Mouse (Mus musculus) embryonic facial prominence, embryonic 11.5 days (tissue): ENCODE results near the gene Pvalb. TPM values are rescaled to one million over a fixed set of nuclear protein-coding genes. Genes with fewer than 3 reads are reported as not detected.

ENCODE experiments used
- ATAC-seq: fragments of 200-750 bp; cut with Nextera tagmentation; replicated peaks from 2 replicates; pipeline ENCODE4 v1.8.0; 2017; ENCODE audit warnings: low read depth; ENCODE audit not compliant: insufficient number of reproducible peaks, low FRiP score, low TSS enrichment
- DNase-seq: peaks from one replicate; pipeline ENCODE4 v3.0.0-alpha.2; 2015; ENCODE audit warnings: low spot score
- H3K27ac ChIP-seq: fragments of 300-500 bp; sonication (generic); replicated peaks from 2 replicates; pipeline ENCODE4 v1.5.1; 2014; ENCODE audit warnings: mild to moderate bottlenecking, low read depth, low read length, control low read depth
- H3K27me3 ChIP-seq: fragments of 300-500 bp; sonication (generic); 2 replicates; pipeline ENCODE4 v1.6.1; 2014; ENCODE audit warnings: mild to moderate bottlenecking, low read length, moderate library complexity, mixed read lengths; ENCODE audit not compliant: control insufficient read depth, insufficient read depth
- H3K36me3 ChIP-seq: fragments of 300-500 bp; sonication (generic); replicated peaks from 2 replicates; pipeline ENCODE4 v1.6.1; 2014; ENCODE audit warnings: low read depth, mild to moderate bottlenecking, low read length, moderate library complexity, mixed read lengths; ENCODE audit not compliant: control insufficient read depth, insufficient read depth
- H3K4me1 ChIP-seq: fragments of 300-500 bp; sonication (generic); 2 replicates; pipeline ENCODE4 v1.6.1; 2014; ENCODE audit warnings: low read length, mixed read lengths; ENCODE audit not compliant: control insufficient read depth, insufficient read depth
- H3K4me2 ChIP-seq: fragments of 300-500 bp; sonication (generic); 2 replicates; pipeline ENCODE4 v1.6.1; 2014; ENCODE audit warnings: low read depth, mild to moderate bottlenecking, control low read depth, low read length, moderate library complexity
- H3K4me3 ChIP-seq: fragments of 300-500 bp; sonication (generic); 2 replicates; pipeline ENCODE4 v1.5.1; 2014; ENCODE audit warnings: low read depth, low read length, control low read depth
- H3K9ac ChIP-seq: fragments of 300-500 bp; sonication (generic); replicated peaks from 2 replicates; pipeline ENCODE4 v1.6.1; 2014; ENCODE audit warnings: mild to moderate bottlenecking, control low read depth, low read length
- H3K9me3 ChIP-seq: fragments of 300-500 bp; sonication (generic); replicated peaks from 2 replicates; pipeline ENCODE4 v1.6.1; 2016; ENCODE audit warnings: mild to moderate bottlenecking, low read length, inconsistent platforms, mixed read lengths; ENCODE audit not compliant: control insufficient read depth
- WGBS: fragments of 180-500 bp; shearing (Covaris S2); extraction: QIAGEN DNeasy Blood & Tissue Kit; methylation state at CpG from one replicate; pipeline ENCODE4 v1.1.7; 2014; 5-methylcytosine and 5-hydroxymethylcytosine counted together
- polyA plus RNA-seq: library from polyadenylated mRNA; unstranded; fragments of >200 nt; fragmentation: Nextera tagmentation; extraction: Ambion mirVana; gene quantifications from 2 replicates; pipeline ENCODE4 v1.2.1, GENCODE M21; 2014

Gene Pvalb
- polyA plus RNA-seq, 1 experiment from 2014 or later, result not detected

DNA sequence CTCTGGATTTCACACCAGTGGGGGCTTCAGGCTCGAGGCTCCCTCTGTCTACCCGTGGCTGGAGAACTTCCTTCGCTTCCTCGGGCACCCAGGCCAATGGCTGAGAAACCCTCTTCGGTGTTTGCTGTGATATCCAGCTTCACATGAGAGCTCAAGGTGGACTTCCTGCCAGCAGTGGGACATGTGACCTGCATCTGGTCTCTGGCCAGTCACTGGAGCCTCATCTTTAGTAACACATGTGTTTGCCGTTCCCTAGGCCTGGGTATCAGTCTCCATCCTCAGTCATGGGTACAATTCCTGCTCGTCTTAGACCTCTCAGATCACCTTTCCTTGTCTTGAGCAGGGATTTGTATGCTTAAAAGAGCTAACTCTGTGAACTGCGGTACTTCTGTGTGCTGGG lies 36.9 kb upstream of the Pvalb start:
- WGBS, result 75% methylated on average over 8 of the region's 8 CpGs
- Histone ChIP-seq H3K4me3 (no peak overlapping the region), H3K4me1 (no peaks in the 10 kb centered on the region), H3K9ac (no peak overlapping the region), H3K27me3 (no peaks in the 10 kb centered on the region), H3K36me3 (no peaks in the 10 kb centered on the region), H3K9me3 (no peaks in the 10 kb centered on the region), H3K27ac (no peak overlapping the region), H3K4me2 (no peak overlapping the region)
- DNase-seq (no peak), ATAC-seq (no peak)

DNA sequence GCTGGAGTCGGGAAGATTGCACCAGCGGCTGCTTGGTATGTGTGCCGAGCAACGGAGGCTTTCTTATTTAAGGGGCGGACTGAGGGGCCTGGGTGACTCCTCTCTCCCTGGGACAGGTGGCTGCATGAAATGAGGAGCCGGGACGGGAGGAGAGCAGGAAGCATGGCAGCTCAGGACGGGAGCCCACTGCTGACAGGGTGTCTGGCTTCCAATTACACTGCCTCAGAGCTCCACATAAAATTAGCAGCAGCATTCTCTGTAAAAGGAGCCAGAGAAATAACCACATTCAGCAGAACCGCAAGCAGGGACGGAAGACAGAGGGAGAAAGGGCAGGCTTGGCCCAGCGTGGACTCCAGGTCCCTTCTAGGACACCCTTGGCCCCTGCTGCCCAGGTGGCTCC lies 35.1 kb upstream of the Pvalb start:
- no peaks in the 10 kb centered on the region for H3K4me1 ChIP-seq
- no peak overlapping the region for H3K27ac ChIP-seq
- WGBS, result 42% methylated on average over 11 of the region's 11 CpGs
- H3K9ac ChIP-seq, result no peak overlapping the region
- H3K4me2 ChIP-seq, result no peak overlapping the region
- H3K27me3 ChIP-seq, result no peaks in the 10 kb centered on the region
- ATAC-seq (no peak), DNase-seq (no peak)
- no peaks in the 10 kb centered on the region for H3K36me3 ChIP-seq
- H3K9me3 ChIP-seq, result no peaks in the 10 kb centered on the region
- H3K4me3 ChIP-seq, result no peak overlapping the region

DNA sequence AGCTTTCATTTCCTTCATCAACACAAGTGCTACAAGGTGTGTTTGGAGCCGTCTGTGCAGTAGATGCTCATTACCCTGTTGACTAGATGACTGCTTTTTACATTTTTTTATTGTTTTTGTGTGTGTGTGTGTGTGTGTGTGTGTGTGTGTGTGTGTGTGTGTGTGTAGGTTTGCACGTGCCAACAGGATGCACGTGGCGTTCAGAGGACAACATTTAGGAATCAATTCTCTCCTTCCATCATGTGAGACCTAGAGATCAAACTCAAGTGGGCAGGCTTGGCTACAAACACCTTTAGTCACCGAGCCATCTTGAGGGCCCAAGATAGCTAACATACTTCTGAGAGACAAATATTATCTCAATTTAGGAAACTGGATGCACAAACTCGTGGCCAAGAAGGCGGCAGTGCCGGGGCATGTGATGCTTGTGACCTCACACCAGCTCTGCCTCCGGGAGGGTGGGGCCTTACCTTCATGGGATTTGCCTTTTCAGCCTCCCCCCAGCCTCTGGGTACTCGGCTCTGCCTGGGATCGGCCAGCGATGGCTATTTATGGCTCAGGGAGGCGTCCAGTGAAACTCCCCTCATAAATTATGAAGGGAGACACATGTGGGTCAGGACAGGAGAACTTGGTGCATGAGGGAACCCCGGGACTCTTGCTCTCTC lies 33.9 kb upstream of the Pvalb start:
- no peak for ATAC-seq
- Histone ChIP-seq H3K9ac (no peak overlapping the region), H3K27ac (no peak overlapping the region), H3K4me3 (no peak overlapping the region), H3K9me3 (no peaks in the 10 kb centered on the region), H3K4me2 (no peak overlapping the region), H3K36me3 (no peaks in the 10 kb centered on the region), H3K4me1 (no peaks in the 10 kb centered on the region), H3K27me3 (no peaks in the 10 kb centered on the region)
- DNase-seq, result no peak
- 78% methylated on average over 14 of the region's 14 CpGs for WGBS

DNA sequence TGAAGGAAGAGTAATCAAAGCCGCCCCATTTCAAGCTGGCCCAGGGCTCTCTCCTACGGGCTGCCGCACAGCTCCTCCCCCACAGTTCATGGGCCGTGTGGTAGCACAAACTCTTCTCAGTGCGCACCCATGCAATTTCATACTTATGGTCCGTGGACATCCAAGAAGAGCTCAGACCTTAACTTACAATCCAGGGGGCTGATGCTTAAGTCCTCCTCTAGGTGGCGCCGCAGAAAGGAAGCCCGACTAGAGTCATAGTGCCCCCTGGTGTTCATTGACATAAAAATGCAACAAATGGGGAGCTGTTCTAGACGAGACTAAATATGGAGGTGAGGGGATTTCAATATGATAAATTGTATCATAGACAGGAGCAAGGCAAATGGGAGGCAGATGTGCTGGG lies 33.3 kb upstream of the Pvalb start:
- Histone ChIP-seq H3K9me3 (no peaks in the 10 kb centered on the region), H3K4me1 (no peaks in the 10 kb centered on the region), H3K4me3 (no peak overlapping the region), H3K4me2 (no peak overlapping the region), H3K36me3 (no peaks in the 10 kb centered on the region), H3K27ac (no peak overlapping the region), H3K9ac (no peak overlapping the region), H3K27me3 (no peaks in the 10 kb centered on the region)
- peak; percentile 86 for DNase-seq
- WGBS, result 23% methylated on average over 10 of the region's 10 CpGs
- ATAC-seq, result no peak

DNA sequence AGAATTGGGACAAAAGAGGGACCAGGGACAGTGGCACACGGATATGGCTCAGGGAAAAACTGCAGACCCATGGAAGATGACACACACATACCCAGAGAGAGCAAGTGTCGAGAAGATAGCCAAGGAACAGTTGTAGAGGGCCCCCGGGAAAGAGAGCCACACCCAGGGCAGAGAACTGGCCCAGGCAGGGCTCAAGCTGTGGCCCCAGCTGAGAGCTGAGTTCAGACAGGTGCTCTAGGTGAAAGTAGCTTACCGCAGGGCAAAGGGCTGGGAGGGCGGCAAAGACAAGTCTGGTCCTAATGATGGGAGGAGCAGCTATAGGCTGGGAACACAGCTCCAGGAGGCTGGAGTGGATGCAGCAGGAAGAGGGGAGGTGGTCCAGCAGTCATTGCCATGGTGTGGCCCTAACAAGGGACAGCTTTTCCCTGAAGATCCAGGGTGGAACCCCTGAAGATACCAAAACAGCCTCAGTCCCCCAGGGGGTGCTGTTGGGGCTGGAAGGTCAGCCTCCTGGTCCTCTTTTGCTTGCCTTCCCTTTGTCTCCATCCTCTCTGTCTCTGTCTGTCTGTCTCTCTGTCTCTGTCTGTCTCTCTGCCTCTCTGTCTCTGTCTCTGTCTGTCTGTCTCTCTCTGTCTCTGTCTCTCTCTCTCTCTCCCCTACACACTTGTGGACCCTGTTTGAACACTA lies 28.8 kb upstream of the Pvalb start:
- Histone ChIP-seq H3K36me3 (no peaks in the 10 kb centered on the region), H3K27me3 (no peaks in the 10 kb centered on the region), H3K9ac (no peak overlapping the region), H3K9me3 (no peaks in the 10 kb centered on the region), H3K4me1 (no peaks in the 10 kb centered on the region), H3K27ac (no peak overlapping the region), H3K4me3 (no peak overlapping the region), H3K4me2 (no peak overlapping the region)
- no peak for DNase-seq
- WGBS, result 76% methylated on average over 5 of the region's 5 CpGs
- ATAC-seq, result no peak

DNA sequence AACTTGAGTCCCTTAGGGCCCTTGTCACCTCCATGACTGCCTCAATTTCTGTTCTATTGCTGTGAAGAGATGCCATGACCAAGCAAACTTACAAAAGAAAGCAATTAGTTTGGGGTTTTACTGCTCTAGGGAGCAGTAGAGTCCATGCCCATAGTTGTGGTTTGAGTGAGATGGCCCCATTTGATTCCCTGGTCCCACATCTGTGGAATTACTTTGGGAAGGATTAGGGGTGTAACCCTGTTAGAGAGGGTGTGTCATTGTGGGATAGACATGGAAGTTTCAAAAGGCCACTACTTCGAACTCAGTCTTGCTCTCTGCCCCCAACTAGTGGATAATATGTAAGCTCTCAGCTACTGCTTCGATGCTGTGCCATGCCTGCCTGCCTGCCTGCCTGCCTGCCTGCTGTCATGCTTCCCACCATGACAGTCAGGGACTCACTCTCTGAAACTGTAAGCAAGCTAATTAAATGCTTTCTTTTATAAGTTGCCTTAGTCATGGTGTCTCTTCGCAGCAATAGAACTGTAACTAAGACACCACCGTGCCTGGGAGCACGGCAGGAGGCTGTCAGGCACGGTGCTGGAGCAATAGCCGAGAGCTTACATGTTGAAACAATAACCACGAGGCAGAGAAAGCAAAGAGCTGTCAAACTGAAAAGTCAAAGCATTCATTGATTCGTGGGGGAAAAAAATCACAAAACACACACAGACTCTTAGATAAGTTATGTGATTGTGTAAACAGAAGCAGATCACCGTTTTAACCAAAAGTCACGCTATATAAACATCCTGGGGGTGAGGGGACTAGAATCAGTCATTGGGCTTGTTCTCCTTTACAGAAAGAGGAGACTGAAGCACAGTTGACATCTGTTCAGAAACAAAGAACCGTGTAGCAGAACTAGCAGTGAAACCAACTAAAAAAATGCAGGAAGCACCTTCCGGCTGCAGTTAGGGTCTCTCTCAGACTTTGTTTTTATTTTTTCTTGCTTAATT lies 25.4 kb upstream of the Pvalb start:
- no peak overlapping the region for H3K4me3 ChIP-seq
- no peaks in the 10 kb centered on the region for H3K27me3 ChIP-seq
- H3K9me3 ChIP-seq, result no peaks in the 10 kb centered on the region
- no peak overlapping the region for H3K4me2 ChIP-seq
- no peak for ATAC-seq
- DNase-seq, result peak; percentile 45
- no peaks in the 10 kb centered on the region for H3K36me3 ChIP-seq
- no peak overlapping the region for H3K9ac ChIP-seq
- H3K27ac ChIP-seq, result no peak overlapping the region
- 25% methylated on average over 13 of the region's 13 CpGs for WGBS
- no peaks in the 10 kb centered on the region for H3K4me1 ChIP-seq

DNA sequence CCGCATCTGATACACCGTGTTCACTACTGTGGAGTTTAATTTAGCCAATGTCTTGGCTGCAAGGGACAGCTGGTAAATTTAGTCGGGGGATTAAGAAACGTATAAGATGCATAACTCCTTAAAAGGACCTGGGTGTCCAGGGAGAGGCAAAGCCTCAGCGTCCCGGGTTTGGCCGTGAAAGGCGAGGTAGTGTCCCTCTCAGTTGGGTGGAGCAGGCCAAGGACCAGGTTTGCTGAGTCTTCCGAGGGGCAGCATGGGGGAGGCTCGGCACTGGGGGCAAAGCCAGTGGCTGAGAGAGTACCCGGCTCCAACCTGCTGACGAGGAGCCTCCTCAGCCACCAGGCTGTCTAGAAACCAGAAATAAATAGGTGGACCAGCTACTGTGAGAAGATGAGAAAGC lies 21.6 kb upstream of the Pvalb start:
- H3K36me3 ChIP-seq, result no peaks in the 10 kb centered on the region
- H3K4me1 ChIP-seq, result no peaks in the 10 kb centered on the region
- DNase-seq, result no peak
- WGBS, result 86% methylated on average over 12 of the region's 12 CpGs
- no peak for ATAC-seq
- no peak overlapping the region for H3K9ac ChIP-seq
- H3K9me3 ChIP-seq, result no peaks in the 10 kb centered on the region
- no peaks in the 10 kb centered on the region for H3K27me3 ChIP-seq
- H3K4me3 ChIP-seq, result no peak overlapping the region
- no peak overlapping the region for H3K4me2 ChIP-seq
- H3K27ac ChIP-seq, result no peak overlapping the region

DNA sequence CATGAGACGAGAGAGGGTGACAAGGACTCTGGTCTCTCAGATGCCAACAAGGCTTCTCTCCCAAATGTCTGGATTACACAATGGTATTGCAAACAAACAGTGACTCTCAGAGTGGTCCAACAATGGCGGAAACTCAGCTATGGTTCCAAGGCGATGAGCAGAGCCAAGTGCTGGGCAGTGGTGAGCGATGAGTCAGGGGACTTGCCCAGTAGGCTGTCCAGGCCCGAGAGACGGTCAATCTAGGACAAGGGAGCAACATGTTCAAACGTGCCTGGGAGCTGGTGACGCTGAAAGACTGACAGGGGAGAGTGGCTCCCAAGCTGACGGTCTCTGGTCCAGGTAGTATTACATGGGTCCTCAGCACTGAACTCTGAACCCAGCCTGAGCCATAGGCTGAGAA lies 9.1 kb upstream of the Pvalb start:
- Histone ChIP-seq H3K9ac (no peak overlapping the region), H3K4me1 (no peaks in the 10 kb centered on the region), H3K9me3 (no peaks in the 10 kb centered on the region), H3K27me3 (no peaks in the 10 kb centered on the region), H3K36me3 (no peaks in the 10 kb centered on the region), H3K4me3 (no peak overlapping the region), H3K4me2 (no peak overlapping the region), H3K27ac (no peak overlapping the region)
- WGBS, result 80% methylated on average over 9 of the region's 9 CpGs
- no peak for DNase-seq
- no peak for ATAC-seq
